Mouse (Mus musculus) adrenal gland, postnatal 25 days (tissue): ENCODE data around the gene Ddx41. TPM values are rescaled to one million over a fixed set of nuclear protein-coding genes. Genes with fewer than 3 reads are reported as not detected.

Experiments used
- DNase-seq: peaks from one replicate; pipeline ENCODE4 v3.0.0; 2021; ENCODE audit warnings: mixed read lengths
- total RNA-seq: library from RNA; stranded (reverse); gene quantifications from 2 replicates; pipeline ENCODE4 v1.2.3, GENCODE M21; 2021

Ddx41 gene
- total RNA-seq, 1 experiment from 2014 or later = 52.6 TPM

GRCm38 (mm10) chr13:55542891-55543290 is 6.4 kb upstream of the Ddx41 start:
- DNase-seq = no peak

GRCm38 (mm10) chr13:55540933-55541332 is 4.5 kb upstream of the Ddx41 start:
- DNase-seq = no peak

DNA sequence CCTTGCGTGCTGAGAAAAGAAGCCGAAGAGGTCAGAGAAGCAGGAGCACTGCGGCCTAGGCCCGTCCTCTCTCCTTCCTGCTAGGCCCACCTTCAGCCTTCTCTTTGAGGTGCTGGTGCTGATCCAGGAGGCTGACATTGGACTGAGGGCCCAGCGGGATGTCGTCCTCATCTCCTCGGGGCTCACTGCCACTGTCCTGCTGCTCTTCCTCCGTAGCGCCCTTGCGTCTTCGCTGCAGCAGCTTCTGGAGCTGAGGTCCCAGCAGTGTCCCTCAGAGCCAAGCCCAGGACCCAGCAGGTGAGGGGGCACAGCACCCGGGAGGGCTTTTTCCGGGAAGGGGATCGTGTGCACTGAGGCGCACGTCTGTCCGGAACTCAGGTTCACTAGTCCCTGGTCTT is 663 bp downstream of the Ddx41 start:
- no peak for DNase-seq

GRCm38 (mm10) chr13:55535191-55535590 is 1.3 kb downstream of the Ddx41 start:
- DNase-seq = no peak

DNA sequence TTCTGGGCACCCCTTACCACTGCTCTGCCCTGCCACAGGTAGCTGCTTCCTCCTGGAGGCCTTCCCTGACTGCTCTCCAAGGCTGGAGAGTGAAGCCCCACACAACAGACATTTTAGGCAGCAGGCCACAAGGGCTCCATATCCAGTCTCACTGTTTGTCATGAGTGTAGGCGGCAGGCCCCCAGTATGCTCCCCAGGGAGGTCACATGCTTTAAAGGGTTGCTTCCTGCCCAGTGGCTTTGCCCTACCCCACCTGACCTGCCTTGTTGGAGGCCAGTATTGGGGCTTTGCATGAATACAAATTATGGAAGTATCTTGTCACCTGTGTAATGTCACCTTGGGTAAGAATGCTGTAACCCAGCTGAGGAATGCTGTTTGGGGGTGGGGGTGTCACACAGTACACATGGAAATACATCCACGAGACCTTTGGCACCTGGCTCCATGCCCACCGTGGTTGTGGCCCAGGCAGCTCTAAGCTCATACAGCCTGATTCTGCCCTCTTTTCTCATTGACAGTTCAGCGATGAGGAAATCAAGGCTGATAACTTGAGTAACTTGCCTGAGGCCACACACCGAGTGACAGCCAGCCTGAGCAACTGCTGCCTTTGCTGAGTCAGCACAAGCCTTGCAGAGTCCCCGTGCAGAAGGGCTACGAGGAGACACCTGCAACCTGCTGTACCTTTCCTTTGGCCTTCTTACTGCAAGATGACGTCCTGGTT is 7.1 kb downstream of the Ddx41 start, which contains the start of gene Dok3:
TSS of gene Dok3 (minus strand) at position 99 of the 718 bp plus-strand sequence.
- DNase-seq = no peak

DNA sequence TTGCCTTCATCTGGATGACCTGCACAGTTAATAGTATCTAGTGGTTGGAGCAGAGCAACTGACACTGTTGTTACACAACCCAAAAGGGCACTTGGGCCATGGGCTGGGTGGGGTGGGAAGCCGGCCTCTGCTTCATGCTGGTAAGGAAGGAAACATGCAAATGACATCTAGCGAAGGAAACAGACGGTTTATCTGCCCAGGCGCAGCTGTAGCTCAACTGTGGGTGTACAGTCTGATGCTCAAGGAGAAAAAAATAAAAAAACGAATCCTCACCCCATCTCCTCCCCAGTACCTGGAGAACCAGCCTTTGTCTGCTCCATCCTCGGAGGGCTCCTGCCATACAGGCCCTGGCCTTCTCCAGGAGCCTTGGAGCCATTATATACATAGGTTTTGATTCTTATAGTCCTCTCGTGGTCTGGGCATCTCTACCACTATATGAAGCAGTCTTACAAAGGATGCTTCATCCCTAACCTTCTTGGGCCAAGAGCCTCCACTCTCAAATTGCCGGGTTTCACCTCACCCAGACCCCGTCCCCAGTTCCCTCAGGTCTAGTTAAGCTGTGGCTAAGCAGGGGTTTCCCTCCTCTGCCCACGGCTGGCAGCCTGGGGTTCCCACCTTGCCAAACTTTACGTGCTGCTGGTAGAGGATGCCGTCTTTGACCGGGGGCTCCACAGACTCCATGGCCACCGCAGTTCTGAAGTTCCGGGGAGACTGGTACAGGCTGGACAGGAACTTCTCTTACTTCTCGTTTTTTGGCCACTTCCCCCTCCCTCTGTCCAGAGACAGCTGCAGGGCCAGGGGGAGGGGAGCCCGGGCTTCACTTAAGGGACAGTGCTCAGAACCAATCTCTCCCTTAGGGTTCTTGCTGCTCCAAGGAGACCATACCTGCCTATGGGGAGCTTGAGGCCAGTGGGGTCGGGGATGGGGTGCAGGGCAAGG is 8.4 kb downstream of the Ddx41 start:
- DNase-seq = no peak

DNA sequence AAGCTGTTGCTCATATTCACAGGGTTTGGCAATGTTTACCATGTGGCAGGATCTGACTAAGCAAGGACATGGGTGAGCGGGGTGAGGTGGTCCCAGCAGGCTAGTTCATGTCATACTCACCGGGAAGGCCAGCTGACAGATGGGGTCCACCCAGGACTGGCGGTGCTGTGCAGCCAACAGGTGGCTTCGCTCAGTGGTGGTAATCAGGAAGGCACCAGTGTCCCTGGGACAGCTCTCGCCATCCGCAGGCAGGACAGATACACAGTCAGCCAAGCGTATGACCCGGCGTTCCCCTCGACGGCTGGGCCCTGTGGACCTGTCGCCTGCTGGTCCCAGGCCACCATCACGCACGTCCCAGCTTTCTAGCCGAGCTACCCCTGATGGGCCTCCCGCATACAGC is 9.2 kb downstream of the Ddx41 start:
- DNase-seq = no peak

DNA sequence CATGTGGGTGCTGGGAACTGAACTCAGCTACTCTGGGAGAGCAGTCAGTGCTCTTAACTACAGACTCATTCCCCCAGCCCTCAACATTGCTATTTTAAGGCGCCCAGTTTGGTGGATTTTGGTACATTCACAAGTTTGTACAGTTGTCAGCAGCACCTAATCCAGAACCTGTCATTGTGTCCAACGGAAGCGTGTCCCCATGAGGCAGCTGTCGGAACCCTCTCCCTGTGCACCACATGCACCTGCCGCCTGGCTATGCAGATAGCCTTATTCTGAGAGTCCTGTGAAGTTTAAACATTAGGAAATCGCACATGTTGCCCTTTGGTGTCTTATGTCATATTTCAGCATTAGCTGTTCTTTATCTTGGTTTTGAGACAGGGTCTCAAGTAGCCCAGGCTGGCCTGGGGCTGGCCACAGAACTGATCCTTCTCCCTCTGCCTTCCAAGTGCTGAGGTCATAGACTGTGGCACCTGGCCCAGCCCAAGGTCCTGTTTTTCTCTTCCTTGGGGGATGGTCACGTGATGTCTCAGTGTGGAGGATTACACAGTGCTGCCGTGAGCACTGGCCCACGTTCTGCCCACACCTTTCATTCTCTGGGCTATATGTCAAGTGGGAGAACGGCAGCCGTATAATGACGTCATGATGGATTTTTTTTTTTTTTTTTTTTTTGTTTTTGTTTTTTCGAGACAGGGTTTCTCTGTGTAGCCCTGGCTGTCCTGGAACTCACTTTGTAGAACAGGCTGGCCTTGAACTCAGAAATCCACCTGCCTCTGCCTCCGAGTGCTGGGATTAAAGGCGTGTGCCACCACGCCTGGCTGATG is 10.5 kb downstream of the Ddx41 start:
- no peak for DNase-seq

GRCm38 (mm10) chr13:55523951-55524600 is 12.4 kb downstream of the Ddx41 start:
- DNase-seq = no peak

- peak; percentile 52 for DNase-seq
Measured at GRCm38 (mm10) chr13:55523278-55523677, 13.2 kb downstream of the Ddx41 start.

- DNase-seq = no peak
Measured at GRCm38 (mm10) chr13:55522730-55523129, 13.7 kb downstream of the Ddx41 start.

GRCm38 (mm10) chr13:55519606-55520005 is 16.9 kb downstream of the Ddx41 start:
- DNase-seq = no peak

- peak; percentile 91 for DNase-seq
Measured at GRCm38 (mm10) chr13:55516955-55517354, 19.5 kb downstream of the Ddx41 start.

DNA sequence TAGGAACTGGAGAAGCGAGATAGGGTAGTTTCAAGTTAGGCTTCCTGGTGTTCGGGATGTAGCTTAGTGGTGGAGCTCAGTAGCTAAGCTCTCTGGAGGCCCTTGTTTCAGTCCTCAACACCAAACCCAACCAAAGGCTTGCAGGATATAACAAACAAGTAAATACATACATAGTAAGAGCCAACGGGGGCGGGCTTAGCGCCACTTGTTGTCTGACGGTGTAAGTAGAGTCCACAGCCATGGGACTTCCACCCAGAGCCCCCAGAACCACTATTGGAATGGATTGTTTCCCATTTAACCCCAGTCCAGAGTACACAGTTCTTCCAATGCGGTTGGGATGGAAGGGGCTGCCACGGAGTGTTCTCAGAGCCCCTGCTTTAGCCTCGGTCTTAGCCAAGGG is 22.6 kb downstream of the Ddx41 start:
- no peak for DNase-seq

- DNase-seq = peak; percentile 90
Measured at GRCm38 (mm10) chr13:55513111-55513748, 23.2 kb downstream of the Ddx41 start, which contains the start of gene Pdlim7. Pdlim7 (minus strand) TSS chr13:55513676.

DNA sequence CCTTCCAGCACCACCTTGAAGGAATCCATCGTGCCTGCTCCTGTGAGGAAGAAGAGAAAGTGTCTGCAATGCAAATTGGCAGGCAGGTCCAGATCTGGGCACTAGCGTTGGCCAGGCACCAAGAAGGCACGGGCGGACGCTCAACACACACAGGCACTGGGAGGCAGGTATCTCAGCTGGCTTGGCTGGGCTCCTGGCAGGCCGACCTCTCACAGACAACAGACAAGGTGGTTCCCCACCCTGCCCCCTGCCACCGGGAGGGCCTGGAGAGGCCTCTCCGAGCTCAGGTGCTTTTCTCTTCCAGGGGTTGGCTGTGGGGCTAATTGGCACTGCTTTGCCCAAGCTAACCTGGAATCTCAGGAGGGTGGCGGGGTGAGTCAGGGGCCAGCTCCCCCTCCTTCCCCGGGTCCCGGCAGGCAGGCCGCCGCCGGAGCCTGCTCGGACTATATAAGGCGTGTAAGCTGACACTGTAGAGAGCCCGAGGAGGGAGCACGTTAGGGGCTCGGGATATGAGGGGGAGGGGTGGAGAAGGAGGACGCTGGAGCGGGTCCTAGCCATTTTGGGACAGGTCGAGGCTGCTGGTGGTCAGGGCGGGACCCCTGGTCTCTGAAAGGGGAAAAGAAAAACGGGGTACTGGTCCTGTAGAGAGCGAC is 24.0 kb downstream of the Ddx41 start:
- DNase-seq = peak; percentile 54

GRCm38 (mm10) chr13:55511492-55511861 is 25.0 kb downstream of the Ddx41 start:
- no peak for DNase-seq

DNA sequence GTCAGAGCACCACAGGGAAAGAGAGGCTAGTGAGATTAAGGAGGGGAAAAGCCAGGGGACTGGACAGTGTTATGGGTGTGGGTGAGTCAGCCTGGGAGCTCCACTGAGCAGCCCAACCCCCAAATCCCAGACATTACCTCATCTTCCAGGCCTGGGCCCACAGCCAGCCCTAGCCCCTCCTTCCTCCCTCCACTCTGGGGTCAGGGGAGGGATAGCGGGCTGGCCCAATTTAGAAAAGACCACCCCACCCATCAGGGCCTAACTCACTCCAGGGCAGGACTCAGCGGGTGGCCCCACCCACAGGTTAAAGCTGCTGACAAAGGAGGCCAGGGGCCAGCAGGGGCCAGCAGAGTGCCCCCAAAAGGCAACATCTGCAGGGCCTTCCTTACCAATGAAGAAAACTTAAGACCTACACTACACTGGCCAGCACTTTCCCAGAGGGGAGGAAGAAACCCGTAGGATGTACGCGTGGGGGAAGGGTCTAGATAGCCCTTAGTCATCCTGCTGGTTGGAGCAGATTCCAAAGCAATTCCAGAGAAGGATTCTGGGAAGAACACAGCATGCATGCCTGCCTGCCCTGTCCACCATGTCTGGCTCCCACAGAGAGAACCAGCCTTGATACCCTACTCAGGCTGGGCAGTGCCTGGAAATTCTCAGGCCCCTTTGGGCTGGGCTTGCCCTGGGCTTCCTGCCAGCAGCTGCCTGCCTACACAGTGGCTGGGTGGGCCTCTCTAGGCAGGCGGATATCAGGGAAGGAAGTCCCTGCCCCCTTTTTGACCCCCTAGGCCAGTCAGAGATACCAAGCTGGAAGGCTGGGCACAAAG is 25.6 kb downstream of the Ddx41 start:
- peak; percentile 73 for DNase-seq

DNA sequence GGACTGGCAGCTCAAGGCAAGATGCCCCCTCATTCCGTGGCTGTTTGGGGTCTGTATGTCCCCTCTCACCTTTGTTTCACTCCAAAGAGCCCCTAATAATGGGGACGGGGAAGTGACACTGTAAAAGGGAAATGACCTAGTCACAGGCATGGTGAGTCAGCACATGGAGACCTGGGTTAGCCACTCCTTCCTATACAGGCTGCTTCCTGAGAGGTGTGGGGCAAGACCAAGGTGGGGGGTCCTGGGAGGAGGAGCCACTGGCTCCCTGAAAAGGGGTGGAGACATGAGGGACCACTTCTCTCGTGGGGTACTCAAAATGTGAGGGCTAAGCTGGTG is 26.2 kb downstream of the Ddx41 start:
- no peak for DNase-seq

DNA sequence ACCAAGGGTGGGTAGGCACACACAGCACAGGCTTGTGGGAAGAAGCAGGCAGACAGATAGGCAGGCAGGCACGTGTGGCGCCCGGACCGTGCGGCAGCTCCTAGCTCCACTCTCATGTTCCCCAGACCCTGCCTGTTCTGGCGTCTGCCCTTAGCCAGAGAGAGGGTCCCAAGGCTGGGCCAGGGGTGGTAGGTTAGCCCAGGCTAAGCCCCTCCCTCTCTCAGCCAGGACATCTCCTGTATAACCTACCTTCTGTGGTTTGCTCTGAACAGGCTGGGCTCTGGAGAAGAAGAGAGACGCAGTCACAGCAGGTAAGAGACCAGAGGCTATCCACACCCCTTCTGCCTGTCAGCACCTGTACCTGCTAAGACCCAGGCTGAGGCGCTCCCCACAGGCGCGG is 27.9 kb downstream of the Ddx41 start:
- no peak for DNase-seq
